Mouse (Mus musculus) ovary, adult 18-20 months (tissue): ENCODE data around the gene Gria4.
A peak's percentile ranks its signal among the peaks of the same experiment; 100 is the strongest.
"Not testable (repeated sequence)": the region's sequence is repeated elsewhere in the genome, so short reads cannot be mapped to it uniquely, and the experiment has no call there.

Source experiments
- DNase-seq: peaks from one replicate; pipeline ENCODE4 v3.0.0; 2022; ENCODE audit warnings: low spot score, mixed read lengths

The Gria4 gene

DNA sequence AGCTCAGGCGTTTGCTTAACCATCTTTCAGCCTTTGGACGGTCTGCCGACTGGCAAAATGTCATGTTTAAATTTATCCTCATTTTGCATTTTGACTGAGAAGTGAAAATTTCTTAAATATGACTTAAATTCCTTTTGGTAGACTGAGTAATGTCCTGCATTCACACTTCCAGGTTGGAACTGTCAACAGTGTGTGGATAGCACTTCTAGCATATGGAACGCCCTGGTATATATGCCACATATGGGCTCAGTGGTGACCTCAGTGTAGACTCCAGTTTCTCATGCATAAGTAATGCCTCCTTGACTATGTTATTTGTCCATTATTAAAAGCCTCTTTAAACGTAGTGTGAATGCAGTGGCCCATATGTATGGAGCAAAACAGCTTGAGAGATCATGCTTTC is 222.4 kb downstream of the Gria4 start:
- no peak for DNase-seq

DNA sequence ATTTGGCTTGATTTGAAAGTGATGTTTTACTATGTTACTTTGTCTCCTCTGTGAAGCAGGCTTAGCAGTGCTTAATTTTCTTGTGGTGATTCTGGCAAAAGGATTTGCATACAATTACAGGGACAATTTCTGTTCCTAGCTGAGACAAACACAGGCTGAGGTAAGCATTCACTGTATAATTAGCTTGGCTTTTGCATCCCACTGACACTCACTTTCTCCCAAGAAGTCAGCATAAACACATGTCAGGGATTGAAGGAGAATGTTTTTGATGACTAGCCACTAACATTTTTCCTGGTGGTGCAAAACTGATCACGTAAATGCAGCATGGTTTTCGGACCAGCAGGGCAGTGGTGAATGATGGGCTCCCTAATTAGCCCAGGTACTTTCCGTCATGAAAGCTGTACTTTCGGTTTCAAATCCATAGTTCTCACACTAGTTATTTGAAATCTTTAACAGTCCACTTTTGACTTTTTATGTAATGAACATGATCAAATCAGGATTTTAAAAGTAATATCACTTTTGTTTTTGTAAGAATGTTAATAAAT is 240.5 kb downstream of the Gria4 start:
- DNase-seq: no peak

DNA sequence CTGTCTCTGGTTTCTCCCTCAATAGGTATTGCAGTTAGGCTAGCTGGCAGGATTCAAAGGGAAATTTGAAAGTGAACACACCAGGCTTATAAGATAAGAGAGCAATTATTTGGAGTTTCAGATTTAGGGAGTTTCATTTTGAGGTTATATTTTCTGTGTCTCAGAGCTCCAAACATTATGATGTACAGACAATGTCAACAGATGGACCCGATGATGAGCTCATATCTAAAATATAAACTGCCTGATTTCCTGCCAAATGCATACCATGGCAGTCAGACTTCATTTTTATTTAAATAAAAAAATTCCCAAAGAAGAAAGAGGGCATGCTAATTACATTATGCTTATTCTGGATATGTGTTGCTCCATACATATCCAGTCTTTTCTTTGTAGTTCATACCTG is 256.8 kb downstream of the Gria4 start:
- DNase-seq: no peak

DNA sequence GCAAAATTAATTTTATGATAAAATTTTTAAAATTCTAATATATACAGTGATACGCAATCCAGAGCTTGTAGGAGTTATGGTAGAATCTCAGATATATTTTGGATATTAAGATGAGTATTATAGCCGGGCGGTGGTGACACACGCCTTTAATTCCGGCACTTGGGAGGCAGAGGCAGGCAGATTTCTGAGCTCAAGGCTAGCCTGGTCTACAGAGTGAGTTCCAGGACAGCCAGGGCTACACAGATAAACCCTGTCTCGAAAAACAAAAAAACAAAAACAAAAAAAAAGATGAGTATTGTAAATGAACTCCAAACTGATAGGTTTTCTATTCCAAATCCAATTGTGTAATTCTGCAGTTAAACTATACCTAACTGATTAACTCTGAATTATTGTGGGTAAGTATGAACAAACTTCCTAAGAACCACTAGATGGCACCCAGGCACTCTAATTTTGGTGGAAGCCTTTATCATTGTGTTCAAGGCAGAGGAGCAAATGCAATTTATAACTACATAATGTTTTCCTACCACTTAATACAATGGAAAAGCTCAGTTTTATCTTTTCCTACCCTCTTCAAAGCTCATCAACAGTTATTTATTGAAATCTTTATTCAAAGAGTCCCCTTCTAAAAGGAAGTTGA is 259.4 kb downstream of the Gria4 start:
- DNase-seq: no peak

DNA sequence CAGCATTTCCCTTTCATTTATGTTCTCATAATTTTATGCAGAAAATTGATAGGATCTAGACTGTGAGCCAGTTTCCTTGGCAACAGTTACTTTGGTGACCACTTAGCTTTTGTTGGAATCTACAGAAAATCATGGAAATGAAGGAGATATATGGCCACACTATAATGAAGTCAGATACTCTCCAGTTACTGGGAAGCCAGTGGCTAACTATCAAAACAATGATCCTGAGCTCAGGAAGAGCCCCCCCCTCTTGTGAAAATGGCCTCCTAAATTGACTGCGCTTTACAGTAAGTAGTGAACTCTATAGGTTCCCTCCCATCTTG is 281.5 kb downstream of the Gria4 start:
- no peak for DNase-seq

DNA sequence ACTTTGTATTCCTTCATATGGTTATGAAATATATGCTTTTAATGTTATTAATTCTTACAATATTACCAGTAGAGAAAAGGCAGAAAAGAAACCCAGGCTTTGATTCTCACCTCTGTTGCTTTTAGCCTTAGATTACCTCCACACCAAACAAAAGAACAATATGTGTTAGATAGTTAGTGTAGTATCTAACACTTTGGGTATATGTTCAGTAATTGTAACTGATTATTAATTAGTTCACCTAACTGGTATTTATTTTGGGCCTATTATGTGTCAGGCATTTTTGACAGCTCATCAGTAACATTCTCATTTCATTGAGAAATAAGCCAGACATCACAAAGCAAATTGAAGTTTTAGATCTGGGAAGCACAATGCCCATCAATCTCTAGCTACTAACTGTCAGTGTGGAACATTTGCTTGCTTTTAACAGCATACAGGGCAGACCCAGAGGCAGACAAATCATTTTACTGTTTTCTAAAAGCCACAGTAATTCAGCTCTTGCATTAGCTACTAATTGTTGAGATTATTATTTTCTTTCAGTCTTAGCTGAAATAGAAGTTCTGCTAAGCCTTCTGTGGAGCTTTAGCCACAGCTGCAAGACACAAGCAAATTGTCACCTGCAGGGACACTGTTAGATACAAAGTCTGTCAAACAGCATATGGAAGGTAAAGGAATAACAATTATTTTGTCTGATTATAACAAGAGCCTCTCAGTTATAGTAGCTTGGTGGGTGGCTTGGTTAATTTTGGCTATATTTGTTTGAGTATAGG is 282.1 kb downstream of the Gria4 start:
- DNase-seq: no peak

DNA sequence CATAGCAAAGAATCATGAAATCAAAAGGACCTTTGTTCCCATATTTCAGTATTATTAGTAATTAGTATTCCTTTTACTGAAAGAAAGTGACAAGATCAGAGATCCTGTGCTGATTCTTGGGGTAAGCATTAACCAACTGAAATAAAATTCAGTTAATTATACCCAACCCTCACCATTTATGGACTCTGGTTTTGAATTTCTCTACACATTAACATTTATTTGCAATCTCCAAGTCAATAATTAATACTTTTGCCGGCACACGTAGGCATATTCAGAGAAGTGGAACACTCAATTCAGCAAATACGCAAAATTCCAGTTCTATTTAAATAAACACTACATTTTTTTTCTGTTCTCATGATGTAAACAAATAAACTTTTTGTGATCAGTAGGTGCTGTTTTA is 289.9 kb downstream of the Gria4 start:
- no peak for DNase-seq

DNA sequence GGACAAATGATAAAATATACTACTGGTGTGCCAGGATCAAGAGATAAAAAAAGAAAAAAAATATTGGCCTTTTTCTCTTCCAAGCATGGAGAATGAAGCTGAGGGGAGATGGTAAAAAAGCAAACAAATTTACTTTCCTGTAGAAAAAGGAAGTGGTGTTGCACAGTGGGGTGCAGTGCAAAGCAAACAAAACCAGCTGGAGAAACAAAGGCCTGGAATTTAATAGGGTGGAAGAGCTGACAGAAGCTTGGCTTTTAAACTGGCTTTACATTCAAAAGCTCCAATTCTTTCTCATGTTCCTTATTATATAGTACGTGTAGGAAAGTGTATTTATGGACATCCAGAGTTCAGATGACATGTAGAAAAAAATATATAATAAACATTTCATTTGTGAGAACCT is 290.9 kb downstream of the Gria4 start:
- no peak for DNase-seq

DNA sequence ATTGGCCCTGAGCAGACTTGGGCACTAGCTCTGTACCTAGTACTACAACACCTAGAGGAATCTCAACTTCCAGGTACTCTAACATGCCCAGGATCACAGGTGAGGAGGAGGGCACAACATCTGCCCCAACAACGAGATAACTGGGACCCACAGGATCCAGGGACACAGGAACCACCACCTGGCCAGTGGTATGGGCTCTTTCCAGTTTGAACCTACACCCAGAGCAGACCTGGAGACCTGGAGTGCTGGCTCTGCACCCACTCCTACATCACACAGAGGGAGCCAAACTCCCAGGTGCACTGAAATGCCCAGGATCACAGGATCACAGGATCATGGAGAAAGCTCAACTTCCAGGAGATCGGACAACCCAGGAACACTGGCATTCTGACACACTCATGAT is 309.6 kb downstream of the Gria4 start:
- DNase-seq: no peak

DNA sequence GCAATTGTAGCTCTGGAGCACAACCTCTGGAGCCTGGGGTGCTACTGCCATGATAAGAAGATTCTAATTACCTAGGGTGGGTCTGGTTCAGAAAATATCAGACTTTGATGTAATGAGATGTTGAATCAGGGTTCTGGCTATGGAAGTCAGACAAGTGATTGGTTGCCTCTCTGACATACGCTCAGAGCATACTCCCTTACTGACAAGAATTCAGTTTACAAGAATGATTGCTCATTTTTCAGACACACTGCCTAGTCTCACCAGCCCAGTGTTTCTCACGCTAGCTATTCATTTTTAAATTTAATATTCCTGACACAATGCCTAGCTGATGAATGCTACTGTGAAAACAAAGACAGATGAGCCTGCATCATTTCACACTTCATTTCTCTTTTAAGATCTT is 311.5 kb downstream of the Gria4 start:
- no peak for DNase-seq

DNA sequence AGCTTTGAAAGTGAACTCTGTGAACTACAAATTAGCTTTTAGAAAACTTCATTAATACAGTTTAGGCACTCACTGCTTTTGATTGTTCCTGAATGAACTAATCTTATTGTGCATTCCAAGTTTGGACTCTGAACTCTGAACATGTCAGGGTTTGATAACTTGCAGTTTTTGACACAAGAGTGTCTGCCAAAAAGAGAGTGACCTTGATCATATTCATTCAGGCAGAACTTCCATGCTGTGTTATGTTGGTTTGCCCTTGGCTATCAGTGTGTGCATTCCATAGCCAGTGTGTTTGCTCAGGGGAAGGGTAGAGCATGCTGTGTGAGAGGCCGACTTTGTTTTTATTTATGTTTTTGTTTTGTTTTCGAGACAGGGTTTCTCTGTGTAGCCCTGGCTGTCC is 325.2 kb downstream of the Gria4 start:
- DNase-seq: peak; percentile 23

DNA sequence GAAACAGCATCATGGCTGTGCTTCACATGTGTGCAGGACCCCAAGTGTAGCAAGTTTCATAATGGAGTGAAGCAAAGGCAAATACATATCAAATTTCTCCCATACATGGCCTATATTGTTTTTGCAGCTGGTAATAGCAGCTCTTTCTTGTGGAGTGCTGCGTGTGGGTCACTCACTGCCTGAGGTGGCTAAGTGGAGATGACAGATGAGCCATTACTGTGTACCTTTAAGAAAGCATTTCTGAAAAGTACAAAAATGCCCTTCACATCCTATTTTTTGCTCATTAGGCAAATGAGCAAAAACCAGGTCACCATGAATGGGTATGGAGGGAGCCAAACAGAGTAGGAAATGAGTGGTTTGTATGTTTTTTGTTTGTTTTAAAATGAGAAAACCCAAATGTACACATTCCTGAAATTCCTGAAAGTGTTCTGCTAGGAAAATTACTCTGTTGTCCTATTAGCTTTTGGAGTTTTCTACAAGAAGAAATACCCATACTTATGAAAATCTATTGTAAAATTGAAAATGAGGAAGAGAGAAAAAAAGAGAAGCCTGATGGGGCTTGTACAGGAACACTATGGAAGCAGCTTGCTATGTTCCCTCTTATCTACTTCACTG is 336.5 kb downstream of the Gria4 start:
- DNase-seq: no peak

DNA sequence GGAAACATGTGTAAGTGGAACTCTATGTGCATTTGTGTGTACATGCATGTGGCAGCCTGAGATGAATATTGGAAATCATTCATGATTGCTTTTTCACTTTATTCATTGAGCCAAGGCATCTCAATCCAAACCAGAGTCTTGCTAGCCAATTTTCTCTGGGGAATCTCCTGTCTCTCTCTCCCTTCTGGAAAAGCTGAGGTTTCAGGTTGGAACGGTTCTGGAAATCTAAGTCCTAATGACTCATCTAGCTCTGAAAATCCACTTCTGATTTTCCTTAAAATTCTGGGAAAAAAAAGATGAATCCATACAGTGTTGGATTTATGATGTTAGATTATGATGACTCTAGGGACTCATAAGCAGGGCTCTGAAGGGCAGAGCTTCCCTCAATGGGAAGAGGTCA is 337.8 kb downstream of the Gria4 start:
- DNase-seq: no peak

DNA sequence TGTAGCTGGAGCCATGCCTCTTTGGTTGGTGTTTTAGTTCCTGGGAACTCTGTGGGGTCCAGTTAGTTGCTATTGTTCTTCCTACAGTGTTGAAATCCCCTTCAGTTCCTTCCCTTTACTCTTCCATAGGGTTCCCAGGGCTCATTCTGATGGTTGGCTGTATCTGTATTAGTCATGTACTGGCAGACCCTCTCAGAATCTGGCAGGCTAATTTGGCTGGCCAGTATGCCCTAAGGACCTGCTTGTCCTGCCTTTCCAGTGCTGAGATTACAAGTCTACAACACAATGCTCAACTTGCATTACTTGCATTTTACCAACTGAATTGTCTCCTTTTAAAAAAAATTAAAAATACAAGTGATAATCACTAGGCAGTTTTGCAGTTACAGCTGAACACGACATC is 338.4 kb downstream of the Gria4 start:
- DNase-seq: no peak

DNA sequence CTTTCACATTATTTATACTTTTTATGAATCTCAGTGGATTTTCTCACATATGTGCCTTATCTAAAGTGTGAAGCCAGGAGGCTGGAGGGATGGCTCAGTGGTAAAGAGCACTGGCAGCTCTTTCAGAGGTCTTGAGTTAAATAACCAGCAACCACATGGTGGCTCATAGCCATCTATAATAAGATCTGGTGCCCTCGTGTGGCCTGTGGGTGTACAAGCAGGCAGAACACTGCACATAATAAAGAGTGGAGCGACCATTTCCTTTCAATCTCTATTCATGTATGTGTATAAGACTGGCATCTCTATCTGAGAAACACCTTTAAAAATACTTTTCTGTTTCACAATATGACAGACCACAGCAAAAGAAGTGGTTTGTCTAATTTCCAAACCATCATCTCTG is 353.1 kb downstream of the Gria4 start:
- DNase-seq: no peak

DNA sequence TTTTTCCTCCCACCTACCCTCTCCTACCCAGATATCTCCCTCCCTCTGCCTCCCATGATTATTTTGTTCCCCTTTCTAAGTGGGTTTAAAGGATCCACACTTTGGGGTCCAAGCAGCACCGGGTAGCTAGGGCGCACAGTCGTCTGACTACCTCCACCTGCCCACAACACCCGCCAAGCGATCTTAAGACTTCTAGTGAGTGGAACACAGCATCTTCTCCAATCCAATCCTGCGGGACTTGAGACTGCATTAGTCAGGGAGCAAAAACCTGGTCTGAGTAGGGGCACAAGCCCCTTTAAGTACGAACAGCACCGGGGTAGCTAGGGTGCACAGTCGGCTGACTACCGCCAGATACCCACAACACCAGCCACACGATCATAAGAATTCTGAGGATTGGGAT is 395.2 kb downstream of the Gria4 start:
- DNase-seq: not testable (repeated sequence)

DNA sequence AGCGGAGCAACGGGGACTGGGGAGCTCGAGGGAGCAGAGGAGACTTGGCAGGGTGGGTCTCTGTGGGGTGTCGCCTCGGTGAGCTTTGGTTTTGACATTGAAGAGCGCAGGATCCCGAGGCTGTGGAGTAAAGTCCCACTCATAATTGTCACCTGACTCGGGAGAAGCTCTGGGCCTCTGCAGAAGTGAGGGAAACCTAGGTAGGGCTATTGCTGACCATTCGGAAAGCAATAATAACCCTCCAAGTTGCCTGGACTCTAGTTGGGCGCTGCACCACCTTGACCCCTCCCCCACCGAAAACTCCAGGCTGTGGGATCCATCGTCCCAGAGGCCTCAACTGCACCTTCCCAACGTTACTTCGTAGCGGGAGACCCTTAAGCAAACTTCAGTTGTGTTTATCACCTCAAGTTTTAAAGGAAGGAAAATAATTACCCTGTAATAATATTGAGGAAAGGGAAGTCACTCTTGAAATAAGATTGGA is 419.4 kb downstream of the Gria4 start:
- no peak for DNase-seq

DNA sequence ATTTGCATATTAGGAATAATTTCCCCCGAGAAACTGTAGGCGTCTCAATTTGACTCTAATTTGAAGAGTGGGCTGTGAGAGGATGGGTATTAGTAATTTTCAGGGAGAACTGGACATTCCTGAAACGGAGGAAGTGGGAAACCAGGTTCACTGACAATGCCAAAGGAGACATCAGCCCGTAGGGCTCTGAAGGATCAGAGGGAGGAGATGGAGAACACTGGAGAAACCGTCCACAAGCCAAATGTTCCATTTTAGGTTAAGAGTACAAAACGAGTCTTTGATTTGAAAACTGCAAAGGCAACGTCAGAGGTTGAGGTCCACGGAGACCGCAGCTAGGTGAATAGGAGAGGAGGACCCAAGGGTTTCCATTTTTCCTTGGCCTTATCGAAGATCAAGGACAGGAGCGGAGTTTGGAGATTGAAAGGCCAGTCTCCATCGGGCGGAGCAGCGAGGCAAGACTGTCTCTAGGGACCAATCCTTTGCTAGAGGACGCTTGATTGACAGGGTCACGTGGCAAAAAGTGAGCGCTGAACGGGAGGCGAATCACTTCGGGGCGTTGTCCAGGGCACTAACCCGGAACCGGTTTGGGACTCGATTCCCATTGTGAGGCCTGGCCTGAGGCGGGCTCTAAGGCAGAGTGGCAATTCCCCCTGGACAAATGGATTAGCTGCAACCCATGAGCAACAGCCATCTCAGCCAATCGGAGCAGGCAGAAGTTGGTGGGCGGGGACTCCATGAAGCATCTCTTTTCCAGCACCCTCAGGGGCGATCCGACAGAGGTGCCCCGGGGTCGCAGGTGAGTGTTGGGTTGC is 420.0 kb downstream of the Gria4 start, which contains the start of gene Msantd4:
Gene Msantd4, plus strand, starts transcription at position 735 of the 812 bp plus-strand sequence.
- peak; percentile 98 for DNase-seq
